Mouse (Mus musculus) cortical plate, adult 2 months (tissue): ENCODE measurements around the gene Tcf12.

Source experiments
- CTCF ChIP-seq: fragments of 200-500 bp; IDR thresholded peaks from 2 replicates; pipeline ENCODE4 v1.5.1; 2011; ENCODE audit warnings: mild to moderate bottlenecking, control low read depth, low read length; ENCODE audit not compliant: insufficient read depth; ENCODE audit errors: extremely low read depth
- POLR2A ChIP-seq: fragments of 200-500 bp; IDR thresholded peaks from 2 replicates; pipeline ENCODE4 v1.6.1; 2011; ENCODE audit warnings: mild to moderate bottlenecking, low read length, control low read depth; ENCODE audit not compliant: insufficient read depth; ENCODE audit errors: extremely low read depth

- TF ChIP-seq CTCF (no peak), POLR2A (no peak)
Measured at GRCm38 (mm10) chr9:71877867-71878266, 233.8 kb downstream of the Tcf12 start.
